Mouse (Mus musculus): ENCODE measurements around the gene Galnt2. TPM values are rescaled to one million over a fixed set of nuclear protein-coding genes. Genes with fewer than 3 reads are reported as not detected.

Gene Galnt2
- total RNA-seq, 1 experiment from 2014 or later, result 42.6 TPM

GRCm38 (mm10) chr8:124281700-124282541, 50.7 kb downstream of the Galnt2 start:
- peak; percentile 44 to 50; a peak in 3 of 4 replicates for ATAC-seq (replicated peaks in 1 of 2; ENCODE audit: insufficient read depth in 1 of 2, low FRiP score in 2 of 2, low TSS enrichment in 1 of 2, low read depth in 1 of 2, poor library complexity in 2 of 2, severe bottlenecking in 2 of 2)

GRCm38 (mm10) chr8:124282878-124283630, 51.9 kb downstream of the Galnt2 start:
- no peak for ATAC-seq (replicated peaks in 1 of 2; ENCODE audit: insufficient read depth in 1 of 2, low FRiP score in 2 of 2, low TSS enrichment in 1 of 2, low read depth in 1 of 2, poor library complexity in 2 of 2, severe bottlenecking in 2 of 2)

- ATAC-seq (replicated peaks in 1 of 2; ENCODE audit: insufficient read depth in 1 of 2, low FRiP score in 2 of 2, low TSS enrichment in 1 of 2, low read depth in 1 of 2, poor library complexity in 2 of 2, severe bottlenecking in 2 of 2), result no peak
Observed at GRCm38 (mm10) chr8:124283644-124284332, 52.6 kb downstream of the Galnt2 start.

GRCm38 (mm10) chr8:124284333-124284711, 53.1 kb downstream of the Galnt2 start:
- ATAC-seq (replicated peaks in 1 of 2; ENCODE audit: insufficient read depth in 1 of 2, low FRiP score in 2 of 2, low TSS enrichment in 1 of 2, low read depth in 1 of 2, poor library complexity in 2 of 2, severe bottlenecking in 2 of 2), result no peak

GRCm38 (mm10) chr8:124284984-124285576, 53.9 kb downstream of the Galnt2 start:
- no peak for ATAC-seq (replicated peaks in 1 of 2; ENCODE audit: insufficient read depth in 1 of 2, low FRiP score in 2 of 2, low TSS enrichment in 1 of 2, low read depth in 1 of 2, poor library complexity in 2 of 2, severe bottlenecking in 2 of 2)

GRCm38 (mm10) chr8:124286461-124287124, 55.4 kb downstream of the Galnt2 start:
- no peak for ATAC-seq (replicated peaks in 1 of 2; ENCODE audit: insufficient read depth in 1 of 2, low FRiP score in 2 of 2, low TSS enrichment in 1 of 2, low read depth in 1 of 2, poor library complexity in 2 of 2, severe bottlenecking in 2 of 2)

- ATAC-seq (replicated peaks in 1 of 2; ENCODE audit: insufficient read depth in 1 of 2, low FRiP score in 2 of 2, low TSS enrichment in 1 of 2, low read depth in 1 of 2, poor library complexity in 2 of 2, severe bottlenecking in 2 of 2), result no peak
Observed at GRCm38 (mm10) chr8:124288215-124288864, 57.1 kb downstream of the Galnt2 start.

GRCm38 (mm10) chr8:124289481-124290050, 58.4 kb downstream of the Galnt2 start:
- ATAC-seq (replicated peaks in 1 of 2; ENCODE audit: insufficient read depth in 1 of 2, low FRiP score in 2 of 2, low TSS enrichment in 1 of 2, low read depth in 1 of 2, poor library complexity in 2 of 2, severe bottlenecking in 2 of 2), result no peak

GRCm38 (mm10) chr8:124290911-124291691, 59.9 kb downstream of the Galnt2 start:
- 0 out of 4 replicates have a peak, but pooled peaks have one; percentile 20 to 23 for ATAC-seq (replicated peaks in 1 of 2; ENCODE audit: insufficient read depth in 1 of 2, low FRiP score in 2 of 2, low TSS enrichment in 1 of 2, low read depth in 1 of 2, poor library complexity in 2 of 2, severe bottlenecking in 2 of 2)

- no peak for ATAC-seq (replicated peaks in 1 of 2; ENCODE audit: insufficient read depth in 1 of 2, low FRiP score in 2 of 2, low TSS enrichment in 1 of 2, low read depth in 1 of 2, poor library complexity in 2 of 2, severe bottlenecking in 2 of 2)
Observed at GRCm38 (mm10) chr8:124291693-124292092, 60.5 kb downstream of the Galnt2 start.

- no peak for ATAC-seq (replicated peaks in 1 of 2; ENCODE audit: insufficient read depth in 1 of 2, low FRiP score in 2 of 2, low TSS enrichment in 1 of 2, low read depth in 1 of 2, poor library complexity in 2 of 2, severe bottlenecking in 2 of 2)
Observed at GRCm38 (mm10) chr8:124292965-124293364, 61.8 kb downstream of the Galnt2 start.

- ATAC-seq (replicated peaks in 1 of 2; ENCODE audit: insufficient read depth in 1 of 2, low FRiP score in 2 of 2, low TSS enrichment in 1 of 2, low read depth in 1 of 2, poor library complexity in 2 of 2, severe bottlenecking in 2 of 2), result peak; percentile 42 to 57; a peak in 3 of 4 replicates
Observed at GRCm38 (mm10) chr8:124294425-124294824, 63.2 kb downstream of the Galnt2 start.

GRCm38 (mm10) chr8:124294900-124295299, 63.7 kb downstream of the Galnt2 start:
- 0 out of 4 replicates have a peak, but pooled peaks of 1 of the 2 experiments have one; percentile 11 for ATAC-seq (replicated peaks in 1 of 2; ENCODE audit: insufficient read depth in 1 of 2, low FRiP score in 2 of 2, low TSS enrichment in 1 of 2, low read depth in 1 of 2, poor library complexity in 2 of 2, severe bottlenecking in 2 of 2)

GRCm38 (mm10) chr8:124295357-124295756, 64.2 kb downstream of the Galnt2 start:
- ATAC-seq (replicated peaks in 1 of 2; ENCODE audit: insufficient read depth in 1 of 2, low FRiP score in 2 of 2, low TSS enrichment in 1 of 2, low read depth in 1 of 2, poor library complexity in 2 of 2, severe bottlenecking in 2 of 2), result no peak

- no peak for ATAC-seq (replicated peaks in 1 of 2; ENCODE audit: insufficient read depth in 1 of 2, low FRiP score in 2 of 2, low TSS enrichment in 1 of 2, low read depth in 1 of 2, poor library complexity in 2 of 2, severe bottlenecking in 2 of 2)
Observed at GRCm38 (mm10) chr8:124301512-124301911, 70.3 kb downstream of the Galnt2 start.

Measured in hematopoietic stem cell, adult 5-6 weeks (primary cell).